Comparison of ENCODE assay signal across 26 mouse cellular contexts in the genomic region with DNA sequence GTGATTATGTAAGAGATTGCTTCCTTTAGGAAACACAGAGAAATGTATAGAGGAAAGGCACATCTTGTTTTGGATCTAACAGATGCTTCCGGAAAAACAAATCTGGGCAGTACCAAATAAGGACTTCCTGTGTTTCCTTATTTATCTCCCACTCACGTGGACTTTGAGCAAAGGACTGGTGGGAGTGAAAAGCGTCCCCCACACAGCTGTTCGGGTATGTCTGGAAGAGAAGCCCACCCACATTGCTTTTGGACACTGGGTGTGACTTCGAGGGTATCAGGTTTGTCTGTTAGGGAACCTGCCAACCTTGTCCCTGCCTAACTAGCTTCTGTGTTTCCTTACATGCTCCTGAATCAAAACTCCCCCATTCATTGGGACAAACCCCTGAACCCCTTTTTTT. TPM values are rescaled to one million over a fixed set of nuclear protein-coding genes. Genes with fewer than 3 reads are reported as not detected.
A peak's percentile ranks its signal among the peaks of the same experiment; 100 is the strongest.
DNase-seq lines count a peak whose midpoint lies in the region; ATAC-seq and TF ChIP-seq lines count a peak whose summit lies in the region.
"Had no signal": no experiment of that assay in that cellular context is flagged by ENCODE, and none has a peak within 500 bp of the region (broad histone marks: within the 10 kb centered on the region; RNA-seq: fewer than 3 reads in every experiment).

No protein-coding gene starts in this region.

- no peak overlapping the region for H3K4me3 ChIP-seq in limb, embryonic 13.5 days
- no peak overlapping the region for H3K4me3 ChIP-seq in limb, embryonic 10.5 days
- H3K4me3 ChIP-seq in myocyte = no peak overlapping the region
- H3K4me3 ChIP-seq: heart, embryonic 10.5 days; liver, embryonic 12.5 days had no signal

- WGBS in limb, embryonic 13.5 days = 58% methylated on average over 5 of the region's 5 CpGs
- 72% methylated on average over 5 of the region's 5 CpGs for WGBS in limb, embryonic 10.5 days

- no peak for TF ChIP-seq POLR2A in myocyte (IDR thresholded peaks at IDR 0.05; ENCODE audit: insufficient read length, low read depth)

- H3K4me1 ChIP-seq in limb, embryonic 13.5 days = peaks cover 9% of the 10 kb centered on the region
- peaks cover 29% of the 10 kb centered on the region for H3K4me1 ChIP-seq in limb, embryonic 10.5 days
- H3K4me1 ChIP-seq: heart, embryonic 10.5 days; liver, embryonic 12.5 days had no signal

- ATAC-seq in limb, embryonic 13.5 days (ENCODE audit: low FRiP score, low read depth) = 0 out of 2 replicates have a peak, but pooled peaks have one; percentile 32
- ATAC-seq: inflammation-experienced regulatory T-cells, adult 6 months; liver, embryonic 12.5 days had no signal

- no peak overlapping the region for H3K4me2 ChIP-seq in limb, embryonic 13.5 days (replicated peaks)
- no peak overlapping the region for H3K4me2 ChIP-seq in myocyte (ENCODE audit: low read depth)
- H3K4me2 ChIP-seq: hindbrain, embryonic 14.5 days; liver, embryonic 12.5 days; midbrain, embryonic 11.5 days had no signal

- H3K27ac ChIP-seq in limb, embryonic 13.5 days = no peak overlapping the region
- H3K27ac ChIP-seq in limb, embryonic 10.5 days = no peak overlapping the region
- H3K27ac ChIP-seq: heart, embryonic 10.5 days; hindbrain, embryonic 14.5 days; liver, embryonic 12.5 days; stomach, postnatal 0 days had no signal

- peak; percentile 11 to 43 for DNase-seq in frontal cortex, adult 2 months (ENCODE audit: extremely low spot score in 1 of 2, low spot score in 1 of 2)
- DNase-seq in frontal cortex, postnatal 14 days (ENCODE audit: low spot score in 2 of 2) = no peak
- DNase-seq in layer of hippocampus, adult 11-12 months (ENCODE audit: low spot score) = peak; percentile 9
- no peak for DNase-seq in layer of hippocampus, postnatal 10 days (ENCODE audit: low spot score in 2 of 2)
- no peak for DNase-seq in limb, embryonic 10.5 days (ENCODE audit: low spot score)
- no peak for DNase-seq in adrenal gland, postnatal 36 days
- DNase-seq: adrenal gland, postnatal 25 days; cerebellum, adult 11 months; cerebellum, adult 9-11 months; gastrocnemius, postnatal 10 days; heart, postnatal 4 days; kidney, adult 2 months; lung, adult 18-20 months; lung, postnatal 10 days; thymus, adult 2 months; thymus, postnatal 4 days had no signal

- H3K79me2 ChIP-seq in myocyte (ENCODE audit: control insufficient read depth, insufficient read depth) = no peaks in the 10 kb centered on the region

- H3K9me3 ChIP-seq in limb, embryonic 13.5 days = no peaks in the 10 kb centered on the region
- no peaks in the 10 kb centered on the region for H3K9me3 ChIP-seq in limb, embryonic 10.5 days (replicated peaks)
- H3K9me3 ChIP-seq: heart, embryonic 10.5 days; liver, embryonic 12.5 days had no signal

- H3K27me3 ChIP-seq in limb, embryonic 13.5 days = no peaks in the 10 kb centered on the region
- H3K27me3 ChIP-seq in limb, embryonic 10.5 days (ENCODE audit: low read depth, poor library complexity, severe bottlenecking) = no peaks in the 10 kb centered on the region
- no peaks in the 10 kb centered on the region for H3K27me3 ChIP-seq in myocyte (ENCODE audit: control insufficient read depth, insufficient read depth, insufficient read length)
- H3K27me3 ChIP-seq: liver, embryonic 12.5 days had no signal

- H3ac ChIP-seq in myocyte (ENCODE audit: control insufficient read depth, insufficient read length) = no peak overlapping the region

- no peak overlapping the region for H3K9ac ChIP-seq in limb, embryonic 13.5 days
- H3K9ac ChIP-seq: hindbrain, embryonic 14.5 days; liver, embryonic 12.5 days had no signal

- H3K36me3 ChIP-seq in limb, embryonic 13.5 days = no peaks in the 10 kb centered on the region
- no peaks in the 10 kb centered on the region for H3K36me3 ChIP-seq in limb, embryonic 10.5 days
- no peaks in the 10 kb centered on the region for H3K36me3 ChIP-seq in myocyte (ENCODE audit: control insufficient read depth, insufficient read depth)
- H3K36me3 ChIP-seq: heart, embryonic 10.5 days; liver, embryonic 12.5 days had no signal

TF ChIP-seq in myocyte, 11 proteins besides CTCF, POLR2A, EP300 and RAD21:
- peak; percentile 59 for TF ChIP-seq TCF12 (IDR thresholded peaks at IDR 0.05; ENCODE audit: insufficient read depth, poor library complexity, severe bottlenecking)
- TF ChIP-seq SRF (IDR thresholded peaks at IDR 0.05; ENCODE audit: control insufficient read depth, insufficient read length, low read depth) = peak; percentile 86
- TF ChIP-seq TCF3 (IDR thresholded peaks at IDR 0.05; ENCODE audit: insufficient read length, low read depth) = peak; percentile 26
- TF ChIP-seq CEBPB (IDR thresholded peaks at IDR 0.05; ENCODE audit: insufficient read depth, poor library complexity, severe bottlenecking) = no peak
- TF ChIP-seq USF1 (IDR thresholded peaks at IDR 0.05; ENCODE audit: low read depth) = peak; percentile 5
- peak in 1 of 3 experiments; percentile 57 for TF ChIP-seq MYOG (IDR thresholded peaks at IDR 0.05; ENCODE audit: control insufficient read depth in 1 of 3, insufficient read depth in 1 of 3, insufficient read length in 2 of 3, low read depth in 2 of 3)
- TF ChIP-seq REST (IDR thresholded peaks at IDR 0.05; ENCODE audit: insufficient read depth, insufficient read length) = no peak
- TF ChIP-seq POLR2AphosphoS2 (IDR thresholded peaks at IDR 0.05; ENCODE audit: insufficient read length, low read depth) = no peak
- peak; percentile 55 to 95 (median 69) for TF ChIP-seq MYOD1 (IDR thresholded peaks at IDR 0.05; ENCODE audit: control insufficient read depth in 1 of 3, insufficient read length in 2 of 3, low read depth in 2 of 3)

RNA-seq across cellular contexts. Expression of gene Trp63, which starts 3.2 kb away (rescaled TPM):
- 0.74 and 1.1 TPM in 2 replicates for polyA plus RNA-seq in frontal cortex, adult 2 months (2012; rRNA removed)
- total RNA-seq in layer of hippocampus, postnatal 10 days (2021) = 1 to 10 TPM; 1.5 to 1.7 TPM
- 29.7 and 34.7 TPM in 2 replicates for polyA plus RNA-seq in limb, embryonic 13.5 days (2015; fragmentation: Nextera tagmentation; extraction: Ambion mirVana)
- 21.3 and 22.7 TPM in 2 replicates for polyA plus RNA-seq in limb, embryonic 10.5 days (2016; fragmentation: Nextera tagmentation; extraction: Ambion mirVana)
- 11.9 TPM for polyA plus RNA-seq in myocyte (2012; fragmentation: generic; extraction: Trizol)
- under 1 TPM; 0.16 to 0.30 TPM for total RNA-seq in adrenal gland, postnatal 36 days (2021)
- total RNA-seq: adrenal gland, postnatal 25 days; common myeloid progenitor, adult 5-6 weeks; granulocyte monocyte progenitor cell, adult 5-6 weeks had no signal
- polyA plus RNA-seq: hindbrain, embryonic 14.5 days had no signal

Comparison
In these comparisons a context has a peak if more than half of its experiments do, and no peak if none do; other contexts are left out.
1. DNase-seq: peak in frontal cortex, adult 2 months (2 of 2) and layer of hippocampus, adult 11-12 months (single experiment); none in frontal cortex, postnatal 14 days (0 of 2), layer of hippocampus, postnatal 10 days (0 of 2), limb, embryonic 10.5 days (single experiment) and adrenal gland, postnatal 36 days (0 of 2).